Mouse (Mus musculus): ENCODE data around the gene Brat1. TPM values are rescaled to one million over a fixed set of nuclear protein-coding genes. Genes with fewer than 3 reads are reported as not detected.

The Brat1 gene
- polyA plus RNA-seq, 1 experiment from 2014 or later, result 8.5 TPM

GRCm38 (mm10) chr5:140675640-140676039 is 29.2 kb upstream of the Brat1 start:
- Histone ChIP-seq H3K36me3 (ENCODE audit: control insufficient read depth, insufficient read depth, low read length) (peaks cover 6% of the 10 kb centered on the region), H3K9ac (ENCODE audit: low read length) (no peak overlapping the region), H3K9me3 (ENCODE audit: control insufficient read depth, low read length) (no peaks in the 10 kb centered on the region), H3K27ac (replicated peaks) (no peak overlapping the region), H3K4me3 (ENCODE audit: low read depth, low read length) (no peak overlapping the region), H3K4me2 (replicated peaks; ENCODE audit: low read depth) (no peak overlapping the region), H3K27me3 (ENCODE audit: control insufficient read depth, insufficient read depth, low read length) (no peaks in the 10 kb centered on the region), H3K4me1 (replicated peaks; ENCODE audit: control insufficient read depth, insufficient read depth) (no peaks in the 10 kb centered on the region)
- DNase-seq (ENCODE audit: low spot score), result no peak
- no peak for ATAC-seq (ENCODE audit: low FRiP score, low TSS enrichment)
- WGBS, result 85% methylated on average over 11 of the region's 11 CpGs
- TF ChIP-seq CTCF (IDR thresholded peaks at IDR 0.05; ENCODE audit: low read depth), result no peak
- no peak for TF ChIP-seq EP300 (optimal IDR thresholded peaks at IDR 0.05)

- no peak overlapping the region for H3K4me2 ChIP-seq (replicated peaks; ENCODE audit: low read depth)
- no peaks in the 10 kb centered on the region for H3K9me3 ChIP-seq (ENCODE audit: control insufficient read depth, low read length)
- no peak for DNase-seq (ENCODE audit: low spot score)
- no peak for TF ChIP-seq EP300 (optimal IDR thresholded peaks at IDR 0.05)
- no peak for TF ChIP-seq CTCF (IDR thresholded peaks at IDR 0.05; ENCODE audit: low read depth)
- 92% methylated on average over 6 of the region's 6 CpGs for WGBS
- H3K27me3 ChIP-seq (ENCODE audit: control insufficient read depth, insufficient read depth, low read length), result no peaks in the 10 kb centered on the region
- H3K4me1 ChIP-seq (replicated peaks; ENCODE audit: control insufficient read depth, insufficient read depth), result no peaks in the 10 kb centered on the region
- H3K36me3 ChIP-seq (ENCODE audit: control insufficient read depth, insufficient read depth, low read length), result peaks cover 6% of the 10 kb centered on the region
- no peak overlapping the region for H3K27ac ChIP-seq (replicated peaks)
- H3K9ac ChIP-seq (ENCODE audit: low read length), result no peak overlapping the region
- ATAC-seq (ENCODE audit: low FRiP score, low TSS enrichment), result no peak
- no peak overlapping the region for H3K4me3 ChIP-seq (ENCODE audit: low read depth, low read length)
These were observed 27.7 kb upstream of the Brat1 start for GRCm38 (mm10) chr5:140677137-140677536.

DNA sequence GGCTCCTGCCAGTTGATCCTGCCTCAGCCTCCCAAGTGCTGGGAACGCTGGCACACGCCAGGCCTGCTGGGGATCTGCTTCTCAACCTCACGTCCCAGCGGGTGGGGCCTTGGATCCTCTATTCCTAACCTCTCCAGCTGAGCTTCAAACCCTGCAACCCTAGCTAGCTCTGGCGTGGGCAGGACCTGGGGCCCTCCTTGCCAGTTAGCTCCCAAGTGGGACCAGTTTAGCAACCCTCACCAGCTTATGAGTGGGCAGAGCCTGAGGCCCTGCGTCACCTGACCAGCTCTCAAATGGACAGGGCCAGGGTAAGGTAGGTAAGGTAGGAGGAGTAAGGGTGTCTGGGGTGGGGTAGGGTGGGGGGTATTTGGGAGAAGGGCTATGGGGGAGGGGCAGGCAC is 24.8 kb upstream of the Brat1 start:
- H3K4me2 ChIP-seq (replicated peaks; ENCODE audit: low read depth), result no peak overlapping the region
- no peak for ATAC-seq (ENCODE audit: low FRiP score, low TSS enrichment)
- 76% methylated on average over 6 of the region's 6 CpGs for WGBS

GRCm38 (mm10) chr5:140680950-140681349 is 23.9 kb upstream of the Brat1 start:
- no peak for ATAC-seq (ENCODE audit: low FRiP score, low TSS enrichment)
- Histone ChIP-seq H3K9ac (ENCODE audit: low read length) (no peak overlapping the region), H3K4me3 (ENCODE audit: low read depth, low read length) (no peak overlapping the region), H3K36me3 (ENCODE audit: control insufficient read depth, insufficient read depth, low read length) (peaks cover 3% of the 10 kb centered on the region), H3K27me3 (ENCODE audit: control insufficient read depth, insufficient read depth, low read length) (no peaks in the 10 kb centered on the region), H3K4me2 (replicated peaks; ENCODE audit: low read depth) (no peak overlapping the region), H3K9me3 (ENCODE audit: control insufficient read depth, low read length) (no peaks in the 10 kb centered on the region), H3K27ac (replicated peaks) (no peak overlapping the region), H3K4me1 (replicated peaks; ENCODE audit: control insufficient read depth, insufficient read depth) (no peaks in the 10 kb centered on the region)
- no peak for TF ChIP-seq EP300 (optimal IDR thresholded peaks at IDR 0.05)
- TF ChIP-seq CTCF (IDR thresholded peaks at IDR 0.05; ENCODE audit: low read depth), result no peak
- DNase-seq (ENCODE audit: low spot score), result no peak
- WGBS, result 100% methylated on average over 1 of the region's 1 CpGs

More for the DNA sequence above, 24.8 kb upstream of the Brat1 start:
- no peak overlapping the region for H3K4me3 ChIP-seq (ENCODE audit: low read depth, low read length)
- peaks cover 3% of the 10 kb centered on the region for H3K36me3 ChIP-seq (ENCODE audit: control insufficient read depth, insufficient read depth, low read length)
- H3K4me1 ChIP-seq (replicated peaks; ENCODE audit: control insufficient read depth, insufficient read depth), result no peaks in the 10 kb centered on the region
- no peak overlapping the region for H3K27ac ChIP-seq (replicated peaks)
- no peaks in the 10 kb centered on the region for H3K9me3 ChIP-seq (ENCODE audit: control insufficient read depth, low read length)
- DNase-seq (ENCODE audit: low spot score), result no peak
- H3K27me3 ChIP-seq (ENCODE audit: control insufficient read depth, insufficient read depth, low read length), result no peaks in the 10 kb centered on the region
- no peak overlapping the region for H3K9ac ChIP-seq (ENCODE audit: low read length)
- TF ChIP-seq CTCF (IDR thresholded peaks at IDR 0.05; ENCODE audit: low read depth), result no peak
- no peak for TF ChIP-seq EP300 (optimal IDR thresholded peaks at IDR 0.05)

DNA sequence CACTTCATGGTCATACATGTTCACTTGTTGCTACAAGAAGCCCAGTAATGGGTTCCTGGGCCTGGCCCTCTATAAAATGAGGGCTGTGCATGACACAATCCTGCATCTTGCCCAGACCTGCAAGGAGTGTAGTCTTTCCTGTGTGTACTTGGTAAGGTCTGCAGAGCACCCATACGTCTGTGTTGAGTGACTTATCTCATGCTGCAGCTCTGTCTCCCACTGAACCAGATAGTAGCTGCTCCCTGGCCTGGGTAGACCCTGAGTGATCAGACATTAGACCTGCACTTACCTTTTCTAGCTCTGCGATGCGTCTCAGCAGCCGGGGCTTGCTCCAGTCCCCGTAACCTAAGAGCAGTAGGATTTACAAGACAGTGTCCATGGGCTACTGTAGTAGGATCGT is 22.7 kb upstream of the Brat1 start:
- Histone ChIP-seq H3K9me3 (ENCODE audit: control insufficient read depth, low read length) (no peaks in the 10 kb centered on the region), H3K27me3 (ENCODE audit: control insufficient read depth, insufficient read depth, low read length) (no peaks in the 10 kb centered on the region), H3K36me3 (ENCODE audit: control insufficient read depth, insufficient read depth, low read length) (no peaks in the 10 kb centered on the region; the same call in 1 of the 2 replicates), H3K27ac (replicated peaks) (no peak overlapping the region), H3K9ac (ENCODE audit: low read length) (no peak overlapping the region), H3K4me3 (ENCODE audit: low read depth, low read length) (no peak overlapping the region), H3K4me1 (replicated peaks; ENCODE audit: control insufficient read depth, insufficient read depth) (no peaks in the 10 kb centered on the region), H3K4me2 (replicated peaks; ENCODE audit: low read depth) (no peak overlapping the region)
- DNase-seq (ENCODE audit: low spot score) (no peak), ATAC-seq (ENCODE audit: low FRiP score, low TSS enrichment) (no peak)
- WGBS, result 88% methylated on average over 6 of the region's 6 CpGs
- TF ChIP-seq CTCF (IDR thresholded peaks at IDR 0.05; ENCODE audit: low read depth) (no peak), EP300 (optimal IDR thresholded peaks at IDR 0.05) (no peak)

- peaks cover 2% of the 10 kb centered on the region; the same call in 1 of the 2 replicates for H3K36me3 ChIP-seq (ENCODE audit: control insufficient read depth, insufficient read depth, low read length)
- peak; percentile 59; the same call in 1 of the 2 replicates for ATAC-seq (ENCODE audit: low FRiP score, low TSS enrichment)
- whole genome bisulfite sequencing, result 57% methylated on average over 16 of the region's 16 CpGs
- H3K9me3 ChIP-seq (ENCODE audit: control insufficient read depth, low read length), result no peaks in the 10 kb centered on the region
- no peak for DNase-seq (ENCODE audit: low spot score)
- no peak overlapping the region for H3K27ac ChIP-seq (replicated peaks)
- H3K4me3 ChIP-seq (ENCODE audit: low read depth, low read length), result no peak overlapping the region
- no peak overlapping the region for H3K4me2 ChIP-seq (replicated peaks; ENCODE audit: low read depth)
- no peak overlapping the region for H3K9ac ChIP-seq (ENCODE audit: low read length)
- no peak for TF ChIP-seq EP300 (optimal IDR thresholded peaks at IDR 0.05)
- peak; percentile 86 for TF ChIP-seq CTCF (IDR thresholded peaks at IDR 0.05; ENCODE audit: low read depth)
- H3K27me3 ChIP-seq (ENCODE audit: control insufficient read depth, insufficient read depth, low read length), result no peaks in the 10 kb centered on the region
- H3K4me1 ChIP-seq (replicated peaks; ENCODE audit: control insufficient read depth, insufficient read depth), result no peaks in the 10 kb centered on the region
These were observed 20.3 kb upstream of the Brat1 start for GRCm38 (mm10) chr5:140684343-140685148.
